Mouse (Mus musculus) myocyte (in vitro differentiated cells): ENCODE results near the gene Rnf19b.

Source experiments
- CEBPB ChIP-seq: IDR thresholded peaks from 2 replicates; pipeline ENCODE4 v1.6.1; 2011; ENCODE audit warnings: mild to moderate bottlenecking, moderate library complexity; ENCODE audit not compliant: poor library complexity, insufficient read depth, severe bottlenecking
- E2F4 ChIP-seq: IDR thresholded peaks from one replicate; pipeline ENCODE4 v1.6.1; 2011; ENCODE audit warnings: mild to moderate bottlenecking, control low read depth, moderate library complexity; ENCODE audit not compliant: insufficient read depth
- MAX ChIP-seq: IDR thresholded peaks from one replicate; pipeline ENCODE4 v1.6.1; 2011; ENCODE audit warnings: low read depth, mild to moderate bottlenecking, control low read depth
- POLR2A ChIP-seq: IDR thresholded peaks from one replicate; pipeline ENCODE4 v1.6.1; 2011; ENCODE audit warnings: low read depth, mild to moderate bottlenecking, control low read depth, moderate library complexity; ENCODE audit not compliant: insufficient read length
- POLR2AphosphoS2 ChIP-seq: IDR thresholded peaks from one replicate; pipeline ENCODE4 v1.6.1; 2011; ENCODE audit warnings: low read depth, control low read depth; ENCODE audit not compliant: insufficient read length
- REST ChIP-seq: IDR thresholded peaks from one replicate; pipeline ENCODE4 v1.6.1; 2011; ENCODE audit warnings: mild to moderate bottlenecking, control low read depth, moderate library complexity; ENCODE audit not compliant: insufficient read depth, insufficient read length
- SRF ChIP-seq: IDR thresholded peaks from one replicate; pipeline ENCODE4 v1.6.1; 2011; ENCODE audit warnings: low read depth; ENCODE audit not compliant: control insufficient read depth, insufficient read length
- TCF12 ChIP-seq: IDR thresholded peaks from one replicate; pipeline ENCODE4 v1.6.1; 2011; ENCODE audit warnings: mild to moderate bottlenecking, control low read depth; ENCODE audit not compliant: poor library complexity, insufficient read depth, severe bottlenecking
- TCF3 ChIP-seq: IDR thresholded peaks from one replicate; pipeline ENCODE4 v1.6.1; 2011; ENCODE audit warnings: low read depth, control low read depth; ENCODE audit not compliant: insufficient read length
- USF1 ChIP-seq: IDR thresholded peaks from one replicate; pipeline ENCODE4 v1.6.1; 2011; ENCODE audit warnings: low read depth, mild to moderate bottlenecking, control low read depth, moderate library complexity

DNA sequence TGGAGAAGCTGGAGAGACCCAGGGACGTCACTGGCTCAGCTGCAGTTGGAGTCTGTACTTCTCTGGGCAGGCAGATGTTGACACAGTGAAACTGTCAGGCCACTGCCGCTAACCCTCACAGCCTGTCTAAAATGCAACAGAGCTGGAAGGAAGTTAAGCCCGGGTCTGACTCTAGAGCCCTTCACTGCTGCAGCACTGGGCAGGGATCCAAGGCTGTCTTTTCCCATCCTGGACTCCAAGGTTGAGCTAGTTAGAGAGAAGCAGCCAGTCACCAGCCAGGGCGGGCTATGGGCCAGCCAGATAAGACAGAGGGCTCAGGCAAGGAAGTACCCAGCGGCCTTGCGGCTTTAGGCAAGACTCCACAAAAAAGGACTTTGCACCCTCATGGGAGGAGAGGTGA is 33.3 kb upstream of the Rnf19b start:
- TF ChIP-seq POLR2A: no peak
- no peak for TF ChIP-seq E2F4
- TF ChIP-seq USF1: no peak
- TF ChIP-seq MAX: no peak
- TF ChIP-seq POLR2AphosphoS2: no peak
- TF ChIP-seq REST: no peak
- TF ChIP-seq TCF3: no peak
- no peak for TF ChIP-seq TCF12
- TF ChIP-seq CEBPB: no peak
- no peak for TF ChIP-seq SRF
